Mouse (Mus musculus): ENCODE results near the gene Ppp1r14d.

- TF ChIP-seq CTCF (IDR thresholded peaks at IDR 0.05; ENCODE audit: low read depth): no peak
- TF ChIP-seq EP300 (IDR thresholded peaks at IDR 0.05; ENCODE audit: low read depth): no peak
These were observed 44.4 kb upstream of the Ppp1r14d start for GRCm38 (mm10) chr2:119274126-119274525.
